Mouse (Mus musculus) ES-Bruce4 (cell line): Measurements from ENCODE around the gene Erc2.

Experiments used
- CTCF ChIP-seq: IDR thresholded peaks from one replicate; pipeline ENCODE4 v1.8.1; 2011; ENCODE audit warnings: low read depth, low read length
- EP300 ChIP-seq: IDR thresholded peaks from 2 replicates; pipeline ENCODE4 v1.6.1; 2011; ENCODE audit warnings: low read depth, low read length; ENCODE audit not compliant: insufficient read depth
- POLR2A ChIP-seq: IDR thresholded peaks from one replicate; pipeline ENCODE4 v1.8.1; 2011; ENCODE audit warnings: low read length; ENCODE audit not compliant: insufficient read depth

DNA sequence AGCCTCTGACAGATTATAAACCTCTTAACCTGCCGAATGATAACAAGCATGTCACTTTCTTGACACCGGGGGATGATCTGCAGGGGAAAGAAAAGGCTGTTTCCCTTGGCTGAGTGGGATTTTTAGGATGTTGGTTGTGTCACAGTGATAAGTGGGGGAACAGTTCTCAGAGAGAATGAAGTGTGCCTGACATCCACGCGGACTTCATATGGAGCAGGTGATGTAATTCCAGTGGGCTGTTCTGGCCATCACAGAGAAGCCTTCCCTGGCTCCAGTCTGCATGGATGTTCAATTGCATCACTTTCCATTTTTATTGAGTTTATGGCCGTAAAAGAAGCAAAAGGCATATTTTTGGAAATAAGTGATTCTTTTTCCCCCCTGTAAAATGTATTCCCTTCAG is 279.5 kb downstream of the Erc2 start:
- no peak for TF ChIP-seq CTCF
- no peak for TF ChIP-seq POLR2A
- TF ChIP-seq EP300, result no peak
